Mouse (Mus musculus): ENCODE results near the gene Pdik1l.

Pdik1l gene

GRCm38 (mm10) chr4:134237582-134238278, 50.0 kb downstream of the Pdik1l start:
- DNase-seq (ENCODE audit: low spot score), result no peak

- no peak for DNase-seq (ENCODE audit: low spot score)
These were observed 52.8 kb downstream of the Pdik1l start for GRCm38 (mm10) chr4:134234876-134235275.

GRCm38 (mm10) chr4:134230431-134230830, 57.3 kb downstream of the Pdik1l start:
- no peak for DNase-seq (ENCODE audit: low spot score)

GRCm38 (mm10) chr4:134227194-134227593, 60.5 kb downstream of the Pdik1l start, which contains the start of gene Catsper4:
Gene Catsper4, minus strand, starts transcription at chr4:134227383.
- DNase-seq (ENCODE audit: low spot score), result no peak
